Mouse (Mus musculus): ENCODE measurements at regions not wholly inside any gene's neighbourhood (a gene's known extent, or its start where the extent isn't known, plus 50 kb on each side); places are given as distances from the start of the nearest gene placed in this dataset.

DNA sequence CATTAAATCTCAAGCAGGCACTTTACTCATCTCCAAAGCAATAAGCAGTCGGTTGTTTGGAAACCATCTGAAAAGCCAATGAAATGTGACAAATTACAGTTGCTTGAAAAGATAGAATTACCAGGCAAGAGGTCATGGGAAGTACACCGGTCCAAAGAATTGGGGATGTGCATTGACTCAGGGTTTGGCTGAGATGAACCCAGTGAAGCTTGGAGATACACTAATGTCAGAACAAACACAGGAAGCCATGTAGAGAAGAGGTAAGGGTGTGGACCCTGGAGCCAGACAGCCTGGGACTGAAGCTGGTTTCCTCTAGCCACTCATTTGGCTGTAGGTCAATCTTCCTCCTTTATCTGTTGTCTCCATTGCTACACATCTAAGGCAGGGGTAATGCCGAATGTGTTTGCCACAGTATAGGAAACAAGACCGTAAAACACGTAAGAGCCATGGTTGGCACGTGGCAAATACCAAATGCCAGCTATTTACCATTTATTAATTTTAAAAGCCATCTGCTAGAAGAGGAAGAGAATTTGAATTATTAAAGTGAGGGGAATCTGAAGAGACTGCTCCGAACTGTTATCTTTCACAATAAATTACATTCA, 173.9 kb downstream of the Rassf9 start:
- Histone ChIP-seq H3K4me3 (ENCODE audit: low read depth, low read length) (no peak overlapping the region), H3K9me3 (ENCODE audit: control insufficient read depth, low read length) (no peaks in the 10 kb centered on the region), H3K4me2 (replicated peaks; ENCODE audit: low read depth, low read length) (no peak overlapping the region), H3K27me3 (ENCODE audit: control insufficient read depth, insufficient read depth, low read length) (no peaks in the 10 kb centered on the region), H3K27ac (ENCODE audit: low read depth, low read length) (no peak overlapping the region), H3K9ac (ENCODE audit: low read depth, low read length) (no peak overlapping the region), H3K4me1 (replicated peaks; ENCODE audit: control insufficient read depth, insufficient read depth, low read length) (no peaks in the 10 kb centered on the region), H3K36me3 (ENCODE audit: control insufficient read depth, insufficient read depth, low read length) (no peaks in the 10 kb centered on the region)
- DNase-seq (ENCODE audit: low spot score) = no peak
- no peak for ATAC-seq (ENCODE audit: low FRiP score)
- 80% methylated on average over 7 of the region's 7 CpGs for WGBS

GRCm38 (mm10) chr10:102667359-102667758, 155.3 kb downstream of the Rassf9 start:
- H3K27me3 ChIP-seq (ENCODE audit: control insufficient read depth, insufficient read depth, low read length) = no peaks in the 10 kb centered on the region
- DNase-seq (ENCODE audit: low spot score) (no peak), ATAC-seq (ENCODE audit: low FRiP score) (no peak)
- no peaks in the 10 kb centered on the region for H3K36me3 ChIP-seq (ENCODE audit: control insufficient read depth, insufficient read depth, low read length)
- 74% methylated on average over 5 of the region's 5 CpGs for WGBS
- H3K9ac ChIP-seq (ENCODE audit: low read depth, low read length) = no peak overlapping the region
- no peak overlapping the region for H3K27ac ChIP-seq (ENCODE audit: low read depth, low read length)
- H3K9me3 ChIP-seq (ENCODE audit: control insufficient read depth, low read length) = no peaks in the 10 kb centered on the region
- no peaks in the 10 kb centered on the region for H3K4me1 ChIP-seq (replicated peaks; ENCODE audit: control insufficient read depth, insufficient read depth, low read length)
- H3K4me3 ChIP-seq (ENCODE audit: low read depth, low read length) = no peak overlapping the region
- H3K4me2 ChIP-seq (replicated peaks; ENCODE audit: low read depth, low read length) = no peak overlapping the region

DNA sequence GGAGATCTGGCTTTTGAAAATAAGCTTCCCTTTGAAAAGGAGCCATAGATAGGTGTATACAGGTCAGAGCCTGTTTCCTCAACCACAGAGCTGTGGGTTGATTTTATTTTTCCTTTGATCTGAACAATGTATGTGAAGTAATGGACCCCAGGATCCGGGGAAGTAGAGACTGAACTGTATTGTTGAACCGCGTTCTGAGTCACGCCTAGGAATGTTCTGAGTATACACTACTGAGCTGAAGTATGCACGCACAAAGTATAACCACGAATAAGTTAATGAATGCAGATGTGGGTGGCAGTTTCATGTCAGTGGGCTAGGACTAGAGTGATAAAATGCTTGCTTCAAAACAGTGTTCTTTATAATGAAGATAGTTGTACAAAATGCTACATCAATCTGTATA, 147.7 kb downstream of the Rassf9 start:
- ATAC-seq (ENCODE audit: low FRiP score) (no peak), DNase-seq (ENCODE audit: low spot score) (no peak)
- no peak overlapping the region for H3K4me3 ChIP-seq (ENCODE audit: low read depth, low read length)
- H3K9ac ChIP-seq (ENCODE audit: low read depth, low read length) = no peak overlapping the region
- no peaks in the 10 kb centered on the region for H3K27me3 ChIP-seq (ENCODE audit: control insufficient read depth, insufficient read depth, low read length)
- no peaks in the 10 kb centered on the region for H3K4me1 ChIP-seq (replicated peaks; ENCODE audit: control insufficient read depth, insufficient read depth, low read length)
- no peaks in the 10 kb centered on the region for H3K36me3 ChIP-seq (ENCODE audit: control insufficient read depth, insufficient read depth, low read length)
- no peaks in the 10 kb centered on the region for H3K9me3 ChIP-seq (ENCODE audit: control insufficient read depth, low read length)
- H3K27ac ChIP-seq (ENCODE audit: low read depth, low read length) = no peak overlapping the region
- H3K4me2 ChIP-seq (replicated peaks; ENCODE audit: low read depth, low read length) = no peak overlapping the region
- 86% methylated on average over 6 of the region's 6 CpGs for WGBS

GRCm38 (mm10) chr10:102636507-102636906, 124.5 kb downstream of the Rassf9 start:
- H3K4me3 ChIP-seq (ENCODE audit: low read depth, low read length) = no peak overlapping the region
- no peak overlapping the region for H3K27ac ChIP-seq (ENCODE audit: low read depth, low read length)
- WGBS = 87% methylated on average over 2 of the region's 2 CpGs
- no peaks in the 10 kb centered on the region for H3K4me1 ChIP-seq (replicated peaks; ENCODE audit: control insufficient read depth, insufficient read depth, low read length)
- no peak overlapping the region for H3K4me2 ChIP-seq (replicated peaks; ENCODE audit: low read depth, low read length)
- DNase-seq (ENCODE audit: low spot score) (no peak), ATAC-seq (ENCODE audit: low FRiP score) (no peak)
- H3K27me3 ChIP-seq (ENCODE audit: control insufficient read depth, insufficient read depth, low read length) = no peaks in the 10 kb centered on the region
- H3K36me3 ChIP-seq (ENCODE audit: control insufficient read depth, insufficient read depth, low read length) = no peaks in the 10 kb centered on the region
- no peaks in the 10 kb centered on the region for H3K9me3 ChIP-seq (ENCODE audit: control insufficient read depth, low read length)
- H3K9ac ChIP-seq (ENCODE audit: low read depth, low read length) = no peak overlapping the region

DNA sequence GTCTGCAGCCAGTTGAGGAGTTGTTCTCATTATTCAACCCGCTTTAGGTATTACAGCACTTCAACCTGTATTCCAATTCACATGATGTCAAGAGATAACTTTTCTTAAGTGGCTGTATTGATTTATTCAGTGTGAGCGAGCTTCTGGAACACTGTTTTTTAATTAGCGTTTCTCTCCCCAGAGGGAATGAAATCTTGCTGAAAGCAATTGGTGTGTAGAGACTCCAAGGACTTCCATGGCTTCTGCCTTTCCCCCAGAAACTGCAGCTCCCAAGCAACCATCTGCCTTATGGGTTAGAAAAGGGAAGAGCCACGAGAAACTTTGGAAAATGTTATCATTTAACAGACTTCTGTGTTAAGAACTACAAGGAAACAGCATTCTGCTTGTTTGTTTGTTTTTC, 121.4 kb downstream of the Rassf9 start:
- no peak overlapping the region for H3K27ac ChIP-seq (ENCODE audit: low read depth, low read length)
- H3K9me3 ChIP-seq (ENCODE audit: control insufficient read depth, low read length) = no peaks in the 10 kb centered on the region
- 77% methylated on average over 4 of the region's 4 CpGs for WGBS
- H3K9ac ChIP-seq (ENCODE audit: low read depth, low read length) = no peak overlapping the region
- ATAC-seq (ENCODE audit: low FRiP score) (no peak), DNase-seq (ENCODE audit: low spot score) (no peak)
- H3K4me1 ChIP-seq (replicated peaks; ENCODE audit: control insufficient read depth, insufficient read depth, low read length) = no peaks in the 10 kb centered on the region
- H3K36me3 ChIP-seq (ENCODE audit: control insufficient read depth, insufficient read depth, low read length) = no peaks in the 10 kb centered on the region
- H3K27me3 ChIP-seq (ENCODE audit: control insufficient read depth, insufficient read depth, low read length) = no peaks in the 10 kb centered on the region
- no peak overlapping the region for H3K4me3 ChIP-seq (ENCODE audit: low read depth, low read length)
- no peak overlapping the region for H3K4me2 ChIP-seq (replicated peaks; ENCODE audit: low read depth, low read length)

DNA sequence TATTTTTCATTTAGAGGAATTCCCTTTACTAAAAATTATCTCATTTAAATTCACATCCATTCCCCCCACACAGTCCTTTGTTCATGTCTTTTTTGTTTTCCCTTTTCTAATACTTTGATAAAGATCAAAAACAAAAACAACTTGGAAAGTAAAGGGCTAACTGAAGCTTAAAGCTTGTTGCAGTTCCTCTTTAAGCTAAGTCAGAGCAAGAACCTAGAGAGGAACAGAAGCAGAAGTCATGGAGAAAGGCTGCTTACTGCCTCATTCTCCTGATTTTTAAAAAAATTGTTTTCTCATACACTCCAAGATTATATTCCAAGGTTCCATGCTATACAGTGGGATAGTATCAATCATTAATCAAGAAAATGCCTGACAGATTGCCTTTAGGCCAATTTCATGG, 116.6 kb downstream of the Rassf9 start:
- no peaks in the 10 kb centered on the region for H3K27me3 ChIP-seq (ENCODE audit: control insufficient read depth, insufficient read depth, low read length)
- H3K4me1 ChIP-seq (replicated peaks; ENCODE audit: control insufficient read depth, insufficient read depth, low read length) = no peaks in the 10 kb centered on the region
- H3K4me2 ChIP-seq (replicated peaks; ENCODE audit: low read depth, low read length) = no peak overlapping the region
- H3K9me3 ChIP-seq (ENCODE audit: control insufficient read depth, low read length) = no peaks in the 10 kb centered on the region
- no peak overlapping the region for H3K27ac ChIP-seq (ENCODE audit: low read depth, low read length)
- no peaks in the 10 kb centered on the region for H3K36me3 ChIP-seq (ENCODE audit: control insufficient read depth, insufficient read depth, low read length)
- ATAC-seq (ENCODE audit: low FRiP score) (no peak), DNase-seq (ENCODE audit: low spot score) (no peak)
- no peak overlapping the region for H3K4me3 ChIP-seq (ENCODE audit: low read depth, low read length)
- H3K9ac ChIP-seq (ENCODE audit: low read depth, low read length) = no peak overlapping the region

- Histone ChIP-seq H3K4me1 (replicated peaks; ENCODE audit: control insufficient read depth, insufficient read depth, low read length) (no peaks in the 10 kb centered on the region), H3K4me3 (ENCODE audit: low read depth, low read length) (no peak overlapping the region), H3K9ac (ENCODE audit: low read depth, low read length) (no peak overlapping the region), H3K27ac (ENCODE audit: low read depth, low read length) (no peak overlapping the region), H3K36me3 (ENCODE audit: control insufficient read depth, insufficient read depth, low read length) (no peaks in the 10 kb centered on the region), H3K27me3 (ENCODE audit: control insufficient read depth, insufficient read depth, low read length) (no peaks in the 10 kb centered on the region), H3K4me2 (replicated peaks; ENCODE audit: low read depth, low read length) (no peak overlapping the region), H3K9me3 (ENCODE audit: control insufficient read depth, low read length) (no peaks in the 10 kb centered on the region)
- no peak for ATAC-seq (ENCODE audit: low FRiP score)
- 83% methylated on average over 3 of the region's 3 CpGs for WGBS
- DNase-seq (ENCODE audit: low spot score) = no peak
Observed at GRCm38 (mm10) chr10:102623895-102624294, 111.9 kb downstream of the Rassf9 start.

DNA sequence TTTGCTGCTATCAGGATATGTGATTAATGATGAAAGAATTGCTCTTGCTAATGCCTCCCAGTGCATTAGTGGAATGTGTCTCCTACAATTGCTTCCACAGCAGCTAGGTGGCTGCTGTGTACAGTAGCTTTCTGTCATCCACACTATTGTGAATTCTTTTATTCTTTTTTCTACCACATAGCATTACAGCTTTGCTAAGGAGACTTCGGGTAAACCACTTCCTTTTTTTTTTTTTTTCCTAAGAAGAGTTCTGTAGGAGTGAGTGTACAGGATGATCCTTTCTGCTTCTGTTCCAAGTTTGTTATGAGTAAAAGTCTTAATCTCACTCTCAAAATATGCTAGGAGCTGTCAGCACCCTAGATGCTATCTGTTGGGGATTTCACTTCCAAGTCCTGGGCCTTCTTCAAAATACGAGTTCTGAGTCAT, 110.6 kb downstream of the Rassf9 start:
- no peak overlapping the region for H3K9ac ChIP-seq (ENCODE audit: low read depth, low read length)
- H3K9me3 ChIP-seq (ENCODE audit: control insufficient read depth, low read length) = no peaks in the 10 kb centered on the region
- H3K27me3 ChIP-seq (ENCODE audit: control insufficient read depth, insufficient read depth, low read length) = no peaks in the 10 kb centered on the region
- no peaks in the 10 kb centered on the region for H3K4me1 ChIP-seq (replicated peaks; ENCODE audit: control insufficient read depth, insufficient read depth, low read length)
- WGBS = 79% methylated on average over 2 of the region's 2 CpGs
- no peak overlapping the region for H3K4me2 ChIP-seq (replicated peaks; ENCODE audit: low read depth, low read length)
- no peak overlapping the region for H3K27ac ChIP-seq (ENCODE audit: low read depth, low read length)
- H3K36me3 ChIP-seq (ENCODE audit: control insufficient read depth, insufficient read depth, low read length) = no peaks in the 10 kb centered on the region
- DNase-seq (ENCODE audit: low spot score) (no peak), ATAC-seq (ENCODE audit: low FRiP score) (no peak)
- H3K4me3 ChIP-seq (ENCODE audit: low read depth, low read length) = no peak overlapping the region

GRCm38 (mm10) chr10:102618711-102619110, 106.7 kb downstream of the Rassf9 start:
- Histone ChIP-seq H3K36me3 (ENCODE audit: control insufficient read depth, insufficient read depth, low read length) (no peaks in the 10 kb centered on the region), H3K4me2 (replicated peaks; ENCODE audit: low read depth, low read length) (no peak overlapping the region), H3K9me3 (ENCODE audit: control insufficient read depth, low read length) (no peaks in the 10 kb centered on the region), H3K27me3 (ENCODE audit: control insufficient read depth, insufficient read depth, low read length) (no peaks in the 10 kb centered on the region), H3K27ac (ENCODE audit: low read depth, low read length) (no peak overlapping the region), H3K4me3 (ENCODE audit: low read depth, low read length) (no peak overlapping the region), H3K4me1 (replicated peaks; ENCODE audit: control insufficient read depth, insufficient read depth, low read length) (no peaks in the 10 kb centered on the region), H3K9ac (ENCODE audit: low read depth, low read length) (no peak overlapping the region)
- ATAC-seq (ENCODE audit: low FRiP score) (no peak), DNase-seq (ENCODE audit: low spot score) (no peak)
- 64% methylated on average over 2 of the region's 2 CpGs for WGBS

All from hindbrain, embryonic 11.5 days (tissue).